Mouse (Mus musculus): ENCODE measurements around the gene Mthfd1l.
A peak's percentile ranks its signal among the peaks of the same experiment; 100 is the strongest.
"Not testable (repeated sequence)": the region's sequence is repeated elsewhere in the genome, so short reads cannot be mapped to it uniquely, and the experiment has no call there.

The Mthfd1l gene

DNA sequence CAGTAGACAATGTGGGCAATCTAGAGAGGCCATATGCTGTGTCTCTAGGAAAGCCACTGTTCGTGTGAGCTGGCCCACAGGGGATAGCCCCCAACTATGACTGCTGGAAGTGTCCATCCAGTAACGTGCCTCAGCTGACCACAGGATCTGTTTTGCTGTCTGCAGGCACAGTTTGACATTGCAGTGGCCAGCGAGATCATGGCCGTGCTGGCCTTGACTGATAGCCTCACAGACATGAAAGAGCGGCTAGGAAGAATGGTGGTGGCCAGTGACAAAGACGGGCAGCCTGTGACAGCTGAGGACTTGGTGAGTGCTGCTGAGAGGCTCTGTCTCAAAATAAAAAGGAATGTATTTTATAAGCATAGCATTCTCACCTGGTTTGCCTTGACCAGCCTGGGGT is 74.7 kb downstream of the Mthfd1l start:
- DNase-seq, result no peak

DNA sequence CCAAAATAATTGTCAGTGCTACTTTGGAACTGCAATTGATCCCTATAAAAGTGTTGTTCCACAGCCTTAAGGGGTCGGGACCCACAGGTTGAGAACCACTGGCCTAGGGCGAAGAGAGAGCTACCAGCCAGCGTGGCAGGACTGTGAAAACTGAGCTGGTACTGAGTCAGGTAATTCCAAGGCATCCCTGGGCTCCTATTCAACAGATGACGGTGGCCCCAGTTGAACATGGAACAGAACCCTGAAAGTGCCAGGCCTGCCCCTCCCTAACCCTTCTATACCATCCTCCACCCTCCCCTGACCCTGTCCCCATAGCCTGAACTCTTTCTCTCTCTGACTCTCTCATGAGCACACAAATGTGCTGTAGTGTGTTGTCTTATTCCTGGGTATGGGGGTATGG is 77.3 kb downstream of the Mthfd1l start:
- DNase-seq, result no peak

DNA sequence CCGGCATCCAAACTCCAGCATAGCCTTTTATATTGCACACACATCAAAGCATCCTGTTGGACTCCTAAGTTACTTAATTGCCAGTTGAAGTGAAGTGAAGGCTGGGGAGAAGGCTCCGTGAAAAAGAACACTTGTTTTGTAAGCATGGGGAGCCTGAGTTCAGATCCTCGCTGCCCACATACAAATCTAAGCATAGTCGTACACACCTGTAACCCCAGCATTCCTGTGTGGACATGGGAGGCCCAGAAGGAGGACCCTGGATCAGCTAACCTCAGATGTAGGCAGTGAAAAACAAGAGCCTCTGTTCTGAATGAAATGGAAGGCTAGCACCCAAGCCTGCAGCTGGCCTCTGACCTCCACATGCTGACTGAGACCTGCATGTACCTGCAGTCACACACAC is 79.8 kb downstream of the Mthfd1l start:
- DNase-seq, result no peak

DNA sequence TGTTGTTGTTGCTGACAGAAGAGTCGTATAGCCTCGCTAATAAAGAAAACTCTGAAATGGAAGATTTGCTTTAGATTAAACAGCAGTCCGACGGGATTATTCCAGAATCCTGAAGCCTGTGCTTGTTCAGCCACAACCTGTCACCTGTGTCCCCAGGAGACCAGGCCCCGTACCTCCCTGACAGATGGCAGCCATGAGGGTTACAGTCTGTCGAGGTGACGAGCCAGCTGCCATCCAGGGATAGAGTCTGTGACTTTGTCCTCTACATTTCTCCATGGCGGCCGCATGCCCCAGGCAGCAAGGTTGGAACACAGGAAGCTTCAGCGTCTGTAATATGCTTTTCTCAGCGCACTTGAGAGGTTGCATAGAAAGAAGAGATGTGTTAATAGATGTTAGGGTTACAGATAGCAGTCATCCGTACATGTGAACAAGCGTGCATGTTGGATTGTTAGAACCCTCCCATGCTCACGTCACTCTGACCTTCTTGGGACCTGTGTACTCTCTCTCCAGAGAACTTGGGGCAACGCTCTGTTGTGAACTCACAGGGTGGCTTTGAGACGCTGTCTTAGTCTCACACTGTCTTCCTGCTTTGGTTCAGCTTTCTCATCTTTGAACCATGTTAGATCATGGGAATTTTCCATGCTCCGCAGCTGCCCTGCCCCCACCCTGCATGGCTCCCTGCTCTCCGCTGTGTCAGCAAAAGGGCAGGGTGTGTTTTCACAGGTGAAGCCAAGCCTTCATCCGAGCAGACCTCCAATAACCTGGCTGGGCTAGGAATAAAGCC is 80.6 kb downstream of the Mthfd1l start:
- DNase-seq, result no peak

DNA sequence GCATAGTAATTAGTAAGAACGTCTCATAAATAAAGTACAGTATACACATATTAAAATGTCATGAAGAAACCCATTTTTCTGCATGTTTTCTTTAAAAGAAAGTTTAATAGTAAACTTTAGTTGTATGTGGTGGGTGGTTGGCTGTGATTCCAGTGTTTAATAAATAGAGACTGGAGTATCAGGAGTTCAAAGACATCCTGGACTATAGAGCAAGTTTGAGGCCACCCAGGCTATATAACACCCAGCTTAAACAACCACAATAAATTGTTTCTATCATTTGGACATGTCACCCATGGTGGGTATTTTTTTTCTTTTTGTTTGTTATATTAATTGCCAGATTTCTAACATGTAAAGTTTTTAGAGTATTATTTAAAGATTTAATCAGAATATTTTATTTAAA is 81.7 kb downstream of the Mthfd1l start:
- DNase-seq, result no peak

DNA sequence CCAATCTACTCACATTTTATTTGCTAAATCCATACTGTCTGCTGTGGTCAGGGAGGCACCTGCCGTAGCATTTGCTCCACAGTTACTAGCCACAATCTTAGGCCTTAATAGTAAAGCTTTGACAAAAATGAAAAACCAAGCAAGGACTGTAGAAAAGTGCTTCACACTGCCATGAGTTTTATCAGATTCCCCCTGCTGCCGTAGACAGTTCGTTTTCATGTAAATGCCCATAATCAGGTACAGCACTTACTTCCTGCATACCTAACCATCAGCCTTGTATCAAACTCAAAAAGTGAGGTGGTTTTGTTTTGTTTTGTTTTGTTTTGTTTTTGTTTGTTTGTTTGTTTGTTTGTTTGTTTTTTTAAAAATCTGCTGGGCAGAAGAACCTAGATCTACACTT is 84.5 kb downstream of the Mthfd1l start:
- DNase-seq, result no peak

DNA sequence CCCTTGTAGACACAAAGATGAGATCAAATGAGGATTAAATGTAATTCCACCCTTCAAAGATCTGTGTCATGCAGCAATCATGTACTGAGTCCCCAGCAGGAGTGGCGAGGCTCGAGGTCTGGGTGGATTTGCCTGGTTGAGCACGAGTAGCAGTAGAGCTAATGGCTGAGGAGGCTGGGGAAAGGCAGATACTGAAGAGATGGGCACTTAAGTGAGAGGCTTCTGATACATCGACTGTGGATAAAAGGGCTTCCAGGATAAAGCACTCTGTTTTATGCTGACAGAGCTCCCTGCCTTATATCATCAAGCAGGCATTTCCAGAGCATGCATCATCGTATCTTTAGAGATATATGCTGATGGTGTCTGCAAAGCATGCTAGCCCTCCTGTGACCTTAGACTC is 84.9 kb downstream of the Mthfd1l start:
- DNase-seq, result no peak

DNA sequence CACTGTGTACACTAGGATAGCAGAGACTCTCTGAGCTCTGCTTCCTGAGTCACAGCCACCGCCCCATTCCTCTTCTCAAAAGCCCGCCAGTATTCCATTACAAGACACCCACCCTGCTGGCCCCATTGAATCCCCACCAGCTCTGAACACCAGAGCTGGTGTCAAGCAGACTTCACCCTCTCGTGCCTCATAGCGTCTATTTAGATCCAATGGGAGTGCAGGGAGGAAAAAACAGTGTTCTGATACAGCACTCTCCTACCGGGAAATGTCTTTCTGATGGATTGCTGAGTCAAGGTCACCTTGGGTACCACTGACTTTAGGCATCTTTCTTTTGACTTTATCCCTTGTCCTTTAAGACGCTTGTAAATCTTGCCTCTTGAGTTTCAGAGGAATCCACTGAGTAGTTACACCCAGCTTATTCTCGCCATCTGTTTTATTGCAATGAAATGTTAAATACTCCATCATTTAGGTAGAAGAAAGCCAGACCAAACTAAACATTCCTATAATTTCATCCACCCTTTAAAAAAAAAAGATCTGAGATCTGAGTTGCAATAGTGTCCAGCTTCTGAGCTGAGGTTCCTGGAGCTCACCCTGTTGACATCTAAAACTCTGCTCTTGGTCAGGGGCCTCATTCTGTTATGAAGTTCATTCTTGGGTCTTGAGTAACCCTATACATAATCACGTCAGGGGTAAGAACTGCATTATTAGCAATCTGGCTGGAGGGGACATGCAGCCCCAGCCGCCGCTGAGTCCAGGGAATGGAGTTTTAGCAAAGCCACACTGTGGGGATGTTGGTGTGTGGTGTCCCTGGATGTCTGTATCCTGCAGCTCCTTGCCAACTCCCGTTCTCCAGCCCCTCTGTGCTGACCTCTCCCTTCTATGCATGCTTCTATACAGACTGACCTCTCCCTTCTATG is 88.4 kb downstream of the Mthfd1l start:
- DNase-seq, result no peak

DNA sequence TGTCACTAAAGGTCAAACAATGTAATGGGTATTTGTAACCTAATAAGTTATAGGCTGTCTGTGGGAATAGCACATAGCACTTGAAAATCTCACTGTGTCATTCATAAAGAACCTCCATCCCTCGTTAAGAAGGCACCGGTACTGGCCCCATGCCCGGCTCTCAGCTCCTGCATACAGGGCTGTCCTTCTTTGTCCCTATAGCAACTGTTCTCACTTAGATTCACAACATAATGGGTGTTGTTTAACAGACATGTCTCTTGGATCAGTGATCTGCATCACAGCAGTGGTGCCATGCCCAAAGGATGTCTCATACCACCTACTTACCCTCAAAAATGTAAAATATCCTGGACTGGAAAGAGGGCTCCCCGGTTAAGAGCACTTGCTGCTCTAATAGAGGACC is 90.6 kb downstream of the Mthfd1l start:
- DNase-seq, result peak; percentile 32

DNA sequence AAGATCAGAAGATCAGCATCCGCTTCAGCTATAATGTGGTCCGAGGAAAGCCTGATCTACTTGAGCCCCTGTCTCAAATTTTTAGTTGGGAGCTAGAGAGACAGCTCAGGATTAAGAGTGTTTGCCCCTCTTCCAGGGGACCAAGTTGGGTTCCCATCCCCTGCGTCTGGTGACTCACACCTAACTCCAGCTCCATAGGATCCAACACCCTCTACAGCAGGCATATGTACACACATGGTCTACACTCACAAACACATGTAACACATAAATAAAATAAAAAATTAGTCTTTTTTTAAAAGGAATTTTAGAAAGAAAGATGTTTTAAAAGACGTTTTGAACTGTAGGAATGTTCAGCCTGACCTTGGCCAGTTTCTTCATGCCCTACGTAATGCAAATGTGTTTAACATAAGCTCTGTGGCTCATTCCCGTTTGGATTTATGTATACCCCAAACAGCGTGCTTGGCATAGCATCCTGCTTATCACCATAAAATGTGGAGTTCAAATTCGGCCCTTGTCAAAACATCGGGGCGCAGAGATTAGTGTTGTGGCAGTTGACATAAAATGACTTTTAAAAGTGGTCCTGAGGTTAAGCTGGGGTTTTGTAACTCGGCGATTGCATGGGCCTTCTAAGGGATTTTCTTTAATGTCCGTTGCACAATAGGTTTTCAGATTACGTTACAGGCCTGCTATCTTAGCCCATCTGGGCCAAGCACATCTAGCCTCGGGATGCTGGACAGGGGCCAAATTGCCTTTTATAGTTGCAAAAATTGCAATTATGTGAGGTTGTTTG is 92.6 kb downstream of the Mthfd1l start:
- DNase-seq, result no peak

DNA sequence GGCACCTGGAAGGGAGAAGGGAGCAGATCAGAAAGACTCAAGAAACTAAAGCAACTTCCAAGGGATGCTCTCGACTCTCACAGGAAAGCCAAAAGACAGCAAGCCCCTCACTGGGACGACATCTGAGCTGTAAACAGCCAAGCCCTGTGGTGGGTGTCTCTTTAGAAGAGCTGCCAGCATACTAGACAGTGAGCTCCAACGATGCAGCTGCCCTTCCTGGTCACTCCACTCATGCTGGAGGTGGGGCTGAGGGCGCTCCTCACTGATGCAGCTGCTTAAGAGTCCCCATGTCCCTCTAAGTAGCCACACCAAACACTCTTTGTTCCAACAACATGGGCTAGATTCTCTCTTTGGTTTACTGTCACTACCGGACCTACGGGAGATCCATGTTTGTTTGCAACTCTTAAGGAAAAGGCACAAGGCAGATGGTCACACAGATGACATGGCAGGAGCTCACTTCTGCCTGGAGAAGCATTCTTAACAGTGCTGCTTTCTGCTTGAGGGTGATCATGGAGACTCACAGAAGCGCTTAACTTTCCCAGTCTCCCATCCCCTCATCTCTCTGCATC is 96.4 kb downstream of the Mthfd1l start:
- DNase-seq, result no peak

DNA sequence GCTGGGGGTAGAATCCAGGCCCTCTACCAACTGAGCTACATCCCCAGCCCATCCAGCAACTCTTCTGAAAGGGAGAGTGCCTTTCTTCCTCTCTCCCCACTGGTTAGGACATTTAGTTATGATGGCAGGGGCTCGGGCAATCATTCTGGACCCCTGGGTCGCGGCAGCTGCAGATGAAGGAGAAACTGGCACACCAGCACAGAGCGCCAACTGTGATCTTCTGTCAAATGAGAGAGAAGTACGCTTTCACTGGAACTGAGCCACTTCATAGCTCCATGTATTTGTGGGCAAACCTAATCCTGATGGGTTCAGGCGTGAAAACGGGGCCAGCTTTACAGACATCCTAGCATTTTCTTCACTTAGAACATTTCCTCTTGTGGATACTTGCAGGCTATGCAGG is 97.1 kb downstream of the Mthfd1l start:
- no peak for DNase-seq

DNA sequence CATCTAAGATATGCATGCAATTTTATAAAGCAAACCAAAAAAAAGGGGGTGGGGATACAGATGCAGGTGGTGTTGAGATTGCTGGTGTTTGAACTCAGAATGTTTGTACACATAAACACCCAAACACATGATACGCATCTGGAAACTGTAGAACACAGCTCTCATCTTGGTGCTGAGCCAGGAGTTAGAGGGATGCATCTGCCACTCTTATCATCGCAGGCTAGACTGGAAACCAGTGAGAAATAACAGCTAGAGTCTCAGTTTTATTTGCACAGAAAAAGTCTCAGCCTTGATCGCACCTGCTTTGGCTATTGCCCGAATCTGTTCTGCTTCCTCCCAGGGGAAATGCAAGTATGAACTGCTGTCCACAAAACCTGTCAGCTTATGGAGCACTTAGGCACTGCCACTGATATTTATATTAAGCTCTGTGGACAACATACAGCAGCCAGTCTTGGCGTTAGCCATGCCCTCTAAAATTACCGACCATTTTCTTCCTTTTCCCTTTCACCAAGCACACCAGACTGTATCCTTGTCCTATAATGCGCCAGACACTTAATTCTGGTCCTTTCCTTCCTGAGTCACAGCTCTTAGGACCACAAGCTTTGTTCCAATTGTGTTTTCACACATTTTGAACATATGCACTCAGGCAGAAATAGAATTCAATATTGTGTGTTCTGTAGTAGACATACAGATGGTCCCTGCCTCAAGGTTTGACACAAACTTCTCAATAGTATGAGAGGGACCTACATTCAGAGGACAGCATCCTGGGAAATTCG is 98.3 kb downstream of the Mthfd1l start:
- no peak for DNase-seq

DNA sequence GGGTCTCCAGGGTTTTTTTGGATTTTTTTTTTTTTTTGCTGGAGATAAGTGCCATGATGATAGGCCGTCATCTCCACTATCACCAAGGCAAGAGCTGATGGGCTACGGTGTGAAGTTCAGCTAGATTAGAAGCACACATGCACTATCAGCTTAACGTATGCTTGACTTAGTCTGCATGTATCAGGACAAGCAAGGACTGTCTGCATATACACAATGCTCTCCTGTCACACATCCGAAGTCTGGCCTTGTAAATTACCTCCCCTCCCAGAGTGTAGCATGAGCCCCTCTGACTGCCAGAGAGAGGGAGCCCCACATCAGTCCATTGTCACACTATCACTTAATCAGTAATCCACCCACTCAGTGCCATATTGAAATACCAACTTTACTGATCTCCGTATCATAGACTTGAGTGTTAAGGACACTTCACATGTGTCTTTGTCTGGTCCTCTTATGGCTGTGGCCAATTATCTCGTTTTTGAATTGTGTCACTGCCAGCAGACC is 99.0 kb downstream of the Mthfd1l start:
- DNase-seq, result no peak

DNA sequence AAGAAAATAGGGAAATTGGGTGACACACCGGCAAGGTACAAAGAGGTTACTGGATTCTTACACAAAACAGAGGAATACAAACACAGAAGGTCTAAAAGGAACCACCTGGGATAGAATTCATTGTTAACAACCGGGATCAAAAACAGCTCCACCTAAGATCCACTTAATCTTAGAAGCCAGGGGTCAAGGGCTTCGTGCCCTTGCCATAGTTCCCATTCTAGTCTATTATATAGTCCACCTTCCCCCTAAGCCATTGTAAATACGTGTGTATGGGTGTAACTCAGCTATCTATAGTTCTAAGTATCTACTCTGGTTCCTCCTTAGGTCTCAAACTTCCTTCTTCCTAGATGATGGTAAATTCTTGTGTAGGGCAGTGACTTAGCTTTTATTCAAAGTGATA is 99.6 kb downstream of the Mthfd1l start:
- not testable (repeated sequence) for DNase-seq

DNA sequence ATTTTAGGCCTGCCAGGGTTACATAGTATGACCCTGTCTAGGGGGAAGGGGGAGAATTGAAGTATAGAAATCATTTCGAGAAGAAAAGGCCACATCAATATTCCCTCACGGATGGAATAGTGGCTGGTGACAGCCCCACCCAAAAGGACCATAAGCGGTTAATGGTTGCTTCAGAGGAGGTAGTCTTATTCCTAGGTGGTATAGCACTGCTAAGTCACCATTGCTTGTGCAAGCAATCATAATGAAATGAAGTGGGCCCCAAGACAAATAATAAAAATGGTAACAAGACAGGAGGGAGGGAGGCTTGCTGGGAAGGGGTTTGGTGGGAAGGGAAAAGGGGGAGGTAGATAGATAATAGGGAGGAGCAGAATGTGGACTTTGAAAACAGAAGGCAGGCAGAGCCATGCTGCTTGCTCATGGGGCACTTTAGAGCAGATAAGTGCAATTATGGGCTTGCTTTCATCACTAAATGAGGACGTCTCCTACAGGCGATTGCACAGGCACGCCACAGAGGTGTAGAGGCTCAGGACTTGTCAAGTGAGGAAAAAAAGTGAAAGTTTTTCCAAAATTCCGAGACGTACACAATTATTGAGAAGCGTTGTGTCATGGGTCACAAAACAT is 105.4 kb downstream of the Mthfd1l start:
- no peak for DNase-seq

DNA sequence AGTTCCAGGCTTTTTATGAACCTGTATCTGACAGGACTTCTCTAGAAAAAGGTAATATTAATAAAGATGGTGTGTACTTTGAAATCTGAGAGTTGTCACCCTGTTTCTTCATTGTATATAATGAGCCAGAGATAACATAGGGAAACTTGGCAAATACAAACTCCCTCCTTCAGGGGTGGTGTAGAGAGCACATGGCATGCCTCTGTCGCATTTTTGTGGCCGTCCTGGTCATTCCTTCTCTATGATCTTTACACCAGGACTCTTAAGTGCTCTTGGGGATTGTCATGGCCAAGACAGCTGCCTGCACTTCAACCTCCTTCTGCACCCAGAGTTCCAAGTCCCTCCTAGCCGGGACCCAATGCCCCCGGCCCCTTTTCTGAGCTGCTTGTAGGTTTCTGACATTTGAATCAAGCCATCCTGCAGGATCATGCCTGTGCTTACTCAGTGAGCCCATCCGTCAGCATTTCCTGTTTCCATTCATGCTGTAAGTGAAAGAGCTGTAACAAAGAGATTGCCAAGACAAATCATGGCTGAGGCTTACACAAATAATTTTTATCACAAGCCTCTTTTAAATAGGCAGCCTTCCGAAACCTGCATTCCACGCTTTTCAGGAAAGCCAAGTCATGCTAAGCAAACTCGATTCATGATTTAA is 106.2 kb downstream of the Mthfd1l start:
- DNase-seq, result no peak

DNA sequence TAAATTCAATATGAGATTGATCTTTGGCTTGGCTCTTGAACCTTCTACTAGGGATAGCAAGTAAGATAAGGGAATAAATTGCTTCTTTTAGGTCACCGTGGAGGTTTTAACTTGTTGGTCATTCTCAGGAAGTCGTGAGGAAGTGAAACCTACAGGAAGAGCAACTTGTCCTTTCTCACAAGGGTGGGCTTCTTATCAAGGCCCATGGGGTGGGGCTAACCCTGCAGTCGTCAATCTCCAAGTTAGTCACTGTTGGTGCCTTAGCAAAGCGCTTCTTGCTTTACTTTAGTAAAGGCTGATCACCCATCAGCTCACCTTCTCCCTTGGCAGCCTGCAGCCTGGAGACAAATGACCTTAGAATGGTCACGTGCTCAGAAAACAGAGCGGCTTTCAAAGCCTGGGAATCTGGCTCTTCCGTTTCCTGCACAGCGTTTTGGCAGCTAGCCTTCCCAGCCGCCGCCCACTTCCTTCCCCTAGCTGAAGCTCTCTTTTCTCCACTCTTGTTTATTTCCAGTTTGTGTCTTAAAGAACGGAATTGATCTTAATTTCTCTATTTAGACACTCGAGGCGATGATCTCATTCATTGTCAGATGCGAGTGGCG is 106.8 kb downstream of the Mthfd1l start:
- peak; percentile 59 for DNase-seq

DNA sequence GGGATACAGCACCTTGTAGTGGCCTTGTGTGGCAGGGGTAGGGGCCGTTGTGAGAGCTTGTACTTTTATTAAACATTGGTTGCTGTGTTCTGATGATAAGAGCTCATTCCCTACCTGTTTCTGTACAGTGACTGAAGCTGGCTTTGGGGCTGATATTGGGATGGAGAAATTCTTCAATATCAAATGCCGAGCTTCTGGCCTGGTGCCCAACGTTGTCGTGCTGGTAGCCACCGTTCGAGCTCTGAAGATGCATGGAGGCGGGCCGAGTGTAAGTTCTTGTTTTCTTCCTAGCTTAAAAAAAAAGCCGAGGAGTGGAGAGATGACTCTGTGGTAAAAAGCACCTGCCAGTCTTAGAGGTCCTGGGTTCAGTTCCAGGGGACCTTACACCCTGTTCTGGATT is 110.7 kb downstream of the Mthfd1l start:
- DNase-seq, result peak; percentile 48

DNA sequence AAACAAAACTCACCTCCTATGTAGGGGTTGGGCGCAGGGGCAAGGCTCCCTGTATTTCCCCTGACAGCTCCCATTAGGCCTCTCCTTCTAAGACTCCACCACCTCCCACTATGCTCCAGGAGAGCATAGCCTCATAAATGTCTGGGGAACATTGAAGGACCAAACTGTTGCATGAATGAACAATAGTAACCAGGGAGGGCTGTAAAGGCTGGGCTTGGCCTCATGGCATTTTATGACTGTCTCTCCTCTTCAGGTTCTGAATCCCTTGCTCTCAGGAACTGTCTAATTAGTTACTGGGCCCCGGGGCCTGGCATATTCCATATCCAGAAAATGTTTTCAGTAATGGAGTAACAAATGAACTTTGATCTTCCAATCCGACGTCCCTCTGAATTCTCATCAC is 112.0 kb downstream of the Mthfd1l start:
- no peak for DNase-seq

Data from right cerebral cortex, postnatal 4 days (tissue).